Mouse (Mus musculus) testis, postnatal 14 days (tissue): Measurements from ENCODE around the gene Kdm8.

Experiments
- DNase-seq: peaks from one replicate; pipeline ENCODE4 v3.0.0; 2021; ENCODE audit warnings: low spot score

Gene Kdm8

GRCm38 (mm10) chr7:125462200-125462599 lies 17.7 kb downstream of the Kdm8 start:
- DNase-seq: no peak

- peak; percentile 39 for DNase-seq
Measured at GRCm38 (mm10) chr7:125469937-125470336, 25.5 kb downstream of the Kdm8 start.

- no peak for DNase-seq
Measured at GRCm38 (mm10) chr7:125470901-125471300, 26.4 kb downstream of the Kdm8 start.

GRCm38 (mm10) chr7:125471991-125472741 lies 27.7 kb downstream of the Kdm8 start:
- peak; percentile 46 for DNase-seq

- no peak for DNase-seq
Measured at GRCm38 (mm10) chr7:125474535-125474934, 30.1 kb downstream of the Kdm8 start.

- no peak for DNase-seq
Measured at GRCm38 (mm10) chr7:125475601-125476251, 31.2 kb downstream of the Kdm8 start.

GRCm38 (mm10) chr7:125478391-125478984 lies 34.0 kb downstream of the Kdm8 start:
- DNase-seq: no peak

- DNase-seq: no peak
Measured at GRCm38 (mm10) chr7:125480518-125480917, 36.0 kb downstream of the Kdm8 start.

GRCm38 (mm10) chr7:125482339-125482738 lies 37.9 kb downstream of the Kdm8 start:
- no peak for DNase-seq

GRCm38 (mm10) chr7:125482886-125483285 lies 38.4 kb downstream of the Kdm8 start:
- DNase-seq: no peak

GRCm38 (mm10) chr7:125484791-125485190 lies 40.3 kb downstream of the Kdm8 start:
- no peak for DNase-seq

GRCm38 (mm10) chr7:125486121-125486630 lies 41.7 kb downstream of the Kdm8 start:
- no peak for DNase-seq

- DNase-seq: no peak
Measured at GRCm38 (mm10) chr7:125487126-125487525, 42.6 kb downstream of the Kdm8 start.

- no peak for DNase-seq
Measured at GRCm38 (mm10) chr7:125488706-125489105, 44.2 kb downstream of the Kdm8 start.

- no peak for DNase-seq
Measured at GRCm38 (mm10) chr7:125489636-125490035, 45.2 kb downstream of the Kdm8 start.

GRCm38 (mm10) chr7:125490947-125491735 lies 46.7 kb downstream of the Kdm8 start, which contains the start of gene Nsmce1:
Nsmce1 (minus strand) TSS chr7:125491596.
- peak; percentile 94 for DNase-seq

GRCm38 (mm10) chr7:125491760-125492159 lies 47.3 kb downstream of the Kdm8 start:
- no peak for DNase-seq

- DNase-seq: no peak
Measured at GRCm38 (mm10) chr7:125492551-125492950, 48.1 kb downstream of the Kdm8 start.

- DNase-seq: no peak
Measured at GRCm38 (mm10) chr7:125495864-125496440, 51.5 kb downstream of the Kdm8 start.

GRCm38 (mm10) chr7:125499927-125500868 lies 55.7 kb downstream of the Kdm8 start:
- no peak for DNase-seq

- DNase-seq: no peak
Measured at GRCm38 (mm10) chr7:125500879-125501278, 56.4 kb downstream of the Kdm8 start.
